Mouse (Mus musculus) heart, adult 2 months (tissue): Measurements from ENCODE around the gene Hoxb8.

Experiments
- CTCF ChIP-seq: fragments of 200-600 bp; IDR thresholded peaks from 2 replicates; pipeline ENCODE4 v1.8.1; 2022; ENCODE audit warnings: antibody characterized with exemption, mild to moderate bottlenecking, moderate library complexity
- EP300 ChIP-seq: fragments of 200-500 bp; IDR thresholded peaks from 2 replicates; pipeline ENCODE4 v1.6.1; 2011; ENCODE audit warnings: low read depth, low read length, control low read depth; ENCODE audit not compliant: insufficient read depth

- TF ChIP-seq CTCF (no peak), EP300 (no peak)
Observed at GRCm38 (mm10) chr11:96306908-96307269, 25.2 kb downstream of the Hoxb8 start.
